Mouse (Mus musculus): ENCODE data around the gene Ccser2. TPM values are rescaled to one million over a fixed set of nuclear protein-coding genes. Genes with fewer than 3 reads are reported as not detected.

Ccser2 gene
- total RNA-seq, 4 experiments from 2014 or later = 76.5 to 96.8 (median 91.4) TPM

- DNase-seq (ENCODE audit: low spot score in 2 of 2) = no peak
Measured at GRCm38 (mm10) chr14:36870257-36870656, 98.3 kb downstream of the Ccser2 start.

GRCm38 (mm10) chr14:36868769-36869362 is 99.7 kb downstream of the Ccser2 start:
- DNase-seq (ENCODE audit: low spot score in 2 of 2) = no peak

GRCm38 (mm10) chr14:36866966-36867700 is 101.4 kb downstream of the Ccser2 start:
- peak in 1 of 2 experiments; percentile 22 for DNase-seq (ENCODE audit: low spot score in 2 of 2)

- peak; percentile 52 to 96 for DNase-seq (ENCODE audit: low spot score in 2 of 2)
Measured at GRCm38 (mm10) chr14:36863877-36864489, 104.6 kb downstream of the Ccser2 start.

GRCm38 (mm10) chr14:36862387-36862786 is 106.2 kb downstream of the Ccser2 start:
- DNase-seq (ENCODE audit: low spot score in 2 of 2) = peak in 1 of 2 experiments; percentile 34

GRCm38 (mm10) chr14:36858932-36859331 is 109.6 kb downstream of the Ccser2 start:
- DNase-seq (ENCODE audit: low spot score in 2 of 2) = no peak

GRCm38 (mm10) chr14:36852972-36853371 is 115.6 kb downstream of the Ccser2 start:
- DNase-seq (ENCODE audit: low spot score in 2 of 2) = no peak

- DNase-seq (ENCODE audit: low spot score in 2 of 2) = no peak
Measured at GRCm38 (mm10) chr14:36848860-36849259, 119.7 kb downstream of the Ccser2 start.

Other genes with a start within 250 kb of the Ccser2 start
- not detected for gene Rgr, start 80.2 kb upstream of the Ccser2 start, total RNA-seq (2022)
- under 1 TPM in 1 of 4 experiments, not detected in 3; 0.08 TPM for gene Lrit1, start 86.1 kb upstream of the Ccser2 start, total RNA-seq (2022)
- not detected for gene Lrit2, start 99.2 kb upstream of the Ccser2 start, total RNA-seq (2022)
- 10 to 100 TPM; 14.9 to 21.0 (median 17.0) TPM for gene Cdhr1, start 129.6 kb upstream of the Ccser2 start, total RNA-seq (2022)
- gene 2610528A11Rik, start 145.2 kb upstream of the Ccser2 start, total RNA-seq (2022) = under 1 TPM in 3 of 4 experiments, not detected in 1; 0.50 to 0.91 (median 0.55) TPM
- gene Ghitm, start 166.5 kb upstream of the Ccser2 start, total RNA-seq (2022) = 100 to 1,000 TPM; 455 to 522 (median 488) TPM

All from left cerebral cortex, adult 8-10 months (tissue).